Mouse (Mus musculus): Measurements from ENCODE around the gene Sesn2.

The Sesn2 gene

GRCm38 (mm10) chr4:132475895-132476878 lies 34.1 kb downstream of the Sesn2 start:
- DNase-seq, result no peak

- DNase-seq, result no peak
Observed at GRCm38 (mm10) chr4:132474631-132475030, 35.7 kb downstream of the Sesn2 start.

GRCm38 (mm10) chr4:132473411-132473810 lies 36.9 kb downstream of the Sesn2 start:
- DNase-seq, result no peak

- no peak for DNase-seq
Observed at GRCm38 (mm10) chr4:132469873-132470272, 40.4 kb downstream of the Sesn2 start.

- no peak for DNase-seq
Observed at GRCm38 (mm10) chr4:132464255-132464613, 46.1 kb downstream of the Sesn2 start.

- DNase-seq, result peak; percentile 91
Observed at GRCm38 (mm10) chr4:132463430-132464254, 46.7 kb downstream of the Sesn2 start, which contains the start of gene Med18. Gene Med18, minus strand, starts transcription at chr4:132463921.

- DNase-seq, result no peak
Observed at GRCm38 (mm10) chr4:132462836-132463235, 47.5 kb downstream of the Sesn2 start.

GRCm38 (mm10) chr4:132460225-132460624 lies 50.1 kb downstream of the Sesn2 start:
- DNase-seq, result no peak

GRCm38 (mm10) chr4:132455561-132455960 lies 54.7 kb downstream of the Sesn2 start:
- DNase-seq, result no peak

- DNase-seq, result no peak
Observed at GRCm38 (mm10) chr4:132455146-132455545, 55.2 kb downstream of the Sesn2 start.

GRCm38 (mm10) chr4:132454216-132454615 lies 56.1 kb downstream of the Sesn2 start:
- DNase-seq, result no peak

- DNase-seq, result no peak
Observed at GRCm38 (mm10) chr4:132449778-132450177, 60.5 kb downstream of the Sesn2 start.

- DNase-seq, result no peak
Observed at GRCm38 (mm10) chr4:132446105-132446504, 64.2 kb downstream of the Sesn2 start.

GRCm38 (mm10) chr4:132444516-132444915 lies 65.8 kb downstream of the Sesn2 start:
- DNase-seq, result no peak

Data from right cerebral cortex, postnatal 14 days (tissue).